Mouse (Mus musculus): ENCODE measurements at regions not wholly inside any gene's neighbourhood (a gene's known extent, or its start where the extent isn't known, plus 50 kb on each side); places are given as distances from the start of the nearest gene placed in this dataset.

DNA sequence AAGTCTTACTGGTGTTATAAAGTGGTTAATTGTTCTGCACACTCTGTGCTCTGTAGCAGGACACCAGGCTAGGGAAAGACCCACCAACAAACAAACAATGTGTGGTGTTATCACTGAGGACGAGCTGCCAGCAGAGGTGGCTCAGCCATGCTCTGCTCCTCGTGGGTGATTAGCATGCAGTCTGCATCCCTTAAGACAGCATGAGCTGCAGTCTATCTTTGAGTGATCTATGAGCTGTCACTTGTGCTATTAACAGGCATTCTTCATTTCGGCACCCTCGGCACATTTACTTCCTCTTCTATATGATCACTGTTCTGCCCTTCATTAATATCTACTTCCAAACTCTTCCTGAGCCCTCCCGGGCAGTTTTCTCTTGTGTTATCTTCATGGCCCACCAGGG is 178.5 kb upstream of the Ntf3 start:
- in situ Hi-C loops (cut with MboI; ENCODE audit: low pct_ligation_motif_present, low pct_unique_long_range_greater_than_20kb, low sequenced_read_pairs), result no loop called here
- no peak for TF ChIP-seq KAT2A (IDR thresholded peaks at IDR 0.05; ENCODE audit: insufficient replicate concordance, low read length)
- TF ChIP-seq ZMIZ1 (IDR thresholded peaks at IDR 0.05; ENCODE audit: low read depth, low read length), result no peak
- no peak for TF ChIP-seq TBP (conservative IDR thresholded peaks at IDR 0.05; ENCODE audit: low read depth, low read length)
- TF ChIP-seq JUN (IDR thresholded peaks at IDR 0.05; ENCODE audit: insufficient read depth, low read depth, low read length), result no peak
- TF ChIP-seq MAZ (IDR thresholded peaks at IDR 0.05; ENCODE audit: low read depth, low read length), result no peak
- no peak for TF ChIP-seq RAD21 (IDR thresholded peaks at IDR 0.05; ENCODE audit: low read depth, low read length)
- TF ChIP-seq PAX5 (IDR thresholded peaks at IDR 0.05; ENCODE audit: low read length), result no peak
- TF ChIP-seq ZKSCAN1 (IDR thresholded peaks at IDR 0.05; ENCODE audit: borderline replicate concordance, low read depth, low read length), result no peak
- no peak for TF ChIP-seq BHLHE40 (IDR thresholded peaks at IDR 0.05; ENCODE audit: low read depth, low read length)
- TF ChIP-seq MXI1 (IDR thresholded peaks at IDR 0.05; ENCODE audit: low read depth, low read length), result no peak
- TF ChIP-seq IRF4 (IDR thresholded peaks at IDR 0.05; ENCODE audit: low read depth, low read length), result no peak
- no peak for TF ChIP-seq SIN3A (IDR thresholded peaks at IDR 0.05; ENCODE audit: low read length)
- no peak overlapping the region for H3K4me3 ChIP-seq (replicated peaks in 1 of 3; ENCODE audit: low read depth in 2 of 3, low read length in 2 of 3, poor library complexity in 1 of 3)
- no peaks in the 10 kb centered on the region for H3K79me2 ChIP-seq (replicated peaks; ENCODE audit: control insufficient read depth, extremely low read depth, insufficient read depth, poor library complexity, severe bottlenecking)
- no peaks in the 10 kb centered on the region for H3K9me3 ChIP-seq (replicated peaks; ENCODE audit: low read length)
- H3K36me3 ChIP-seq (replicated peaks in 1 of 2; ENCODE audit: control insufficient read depth in 1 of 2, insufficient read depth in 1 of 2, low read length in 1 of 2), result no peaks in the 10 kb centered on the region
- dilution Hi-C loops (cut with MboI; ENCODE audit: extremely low pct_ligation_motif_present, extremely low pct_unique_long_range_greater_than_20kb, low sequenced_read_pairs), result no loop called here
- no peak overlapping the region for H3K4me2 ChIP-seq (ENCODE audit: insufficient read depth, low read depth, poor library complexity, severe bottlenecking)
- H3K27ac ChIP-seq (ENCODE audit: insufficient read depth, low read depth), result no peak overlapping the region
- H3K9ac ChIP-seq (ENCODE audit: insufficient read depth, low read depth), result no peak overlapping the region
- DNase-seq (ENCODE audit: extremely low read depth), result no peak
- H3K4me1 ChIP-seq (ENCODE audit: control insufficient read depth in 1 of 2, insufficient read depth in 2 of 2), result no peaks in the 10 kb centered on the region
- peaks cover 86% of the 10 kb centered on the region for H3K27me3 ChIP-seq (replicated peaks)

DNA sequence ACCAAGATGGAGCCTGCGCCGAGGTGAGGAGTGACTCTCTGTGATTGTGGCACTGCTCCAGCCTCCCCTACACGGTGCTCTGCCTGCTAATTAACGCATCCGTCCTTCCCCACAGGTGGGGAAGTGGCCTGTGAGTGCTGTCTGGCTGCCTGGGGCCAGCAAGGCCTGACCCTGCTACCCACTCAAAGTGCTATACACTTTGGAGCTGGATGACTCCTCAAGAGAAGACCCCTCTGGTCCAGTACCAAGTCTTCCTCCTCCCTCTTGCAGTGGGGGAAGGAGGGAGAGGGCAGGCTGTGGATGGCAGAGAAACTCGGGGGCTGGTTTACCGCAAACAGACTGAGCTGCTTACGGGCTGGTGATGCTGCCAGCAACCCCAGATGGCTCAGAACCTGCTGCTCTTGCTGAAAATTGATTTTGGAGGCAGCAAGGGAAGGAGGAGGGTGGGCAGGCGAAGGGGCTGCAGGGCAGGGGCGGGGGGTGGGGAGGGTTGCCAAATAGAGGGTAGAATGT is 173.4 kb upstream of the Ntf3 start:
- H3K36me3 ChIP-seq (replicated peaks in 1 of 2; ENCODE audit: control insufficient read depth in 1 of 2, insufficient read depth in 1 of 2, low read length in 1 of 2), result no peaks in the 10 kb centered on the region
- no peak for DNase-seq (ENCODE audit: extremely low read depth)
- peaks cover 90% of the 10 kb centered on the region for H3K27me3 ChIP-seq (replicated peaks)
- H3K4me3 ChIP-seq (replicated peaks in 1 of 3; ENCODE audit: low read depth in 2 of 3, low read length in 2 of 3, poor library complexity in 1 of 3), result no peak overlapping the region
- TF ChIP-seq ETS1 (conservative IDR thresholded peaks at IDR 0.05; ENCODE audit: low read depth, low read length) (no peak), JUN (IDR thresholded peaks at IDR 0.05; ENCODE audit: insufficient read depth, low read depth, low read length) (no peak), TCF12 (IDR thresholded peaks at IDR 0.05; ENCODE audit: low read depth, low read length) (no peak), CHD2 (IDR thresholded peaks at IDR 0.05; ENCODE audit: low read length) (no peak), SIN3A (IDR thresholded peaks at IDR 0.05; ENCODE audit: low read length) (no peak), UBTF (IDR thresholded peaks at IDR 0.05; ENCODE audit: low read depth, low read length) (no peak), NELFE (IDR thresholded peaks at IDR 0.05; ENCODE audit: low read depth, low read length) (no peak), RAD21 (IDR thresholded peaks at IDR 0.05; ENCODE audit: low read depth, low read length) (no peak), ZNF384 (IDR thresholded peaks at IDR 0.05; ENCODE audit: low read depth, low read length) (no peak), ZC3H11A (IDR thresholded peaks at IDR 0.05; ENCODE audit: low read depth, low read length) (no peak), GABPA (IDR thresholded peaks at IDR 0.05; ENCODE audit: insufficient replicate concordance, low read depth, low read length) (no peak), IRF4 (IDR thresholded peaks at IDR 0.05; ENCODE audit: low read depth, low read length) (no peak), ZKSCAN1 (IDR thresholded peaks at IDR 0.05; ENCODE audit: borderline replicate concordance, low read depth, low read length) (no peak)
- dilution Hi-C loops (cut with MboI; ENCODE audit: extremely low pct_ligation_motif_present, extremely low pct_unique_long_range_greater_than_20kb, low sequenced_read_pairs) (no loop called here), in situ Hi-C loops (cut with MboI; ENCODE audit: low pct_ligation_motif_present, low pct_unique_long_range_greater_than_20kb, low sequenced_read_pairs) (no loop called here)
- no peaks in the 10 kb centered on the region for H3K79me2 ChIP-seq (replicated peaks; ENCODE audit: control insufficient read depth, extremely low read depth, insufficient read depth, poor library complexity, severe bottlenecking)
- H3K27ac ChIP-seq (ENCODE audit: insufficient read depth, low read depth), result no peak overlapping the region
- H3K9ac ChIP-seq (ENCODE audit: insufficient read depth, low read depth), result no peak overlapping the region
- 0 out of 4 replicates have a peak, but pooled peaks cover 0 to 2% of the 10 kb centered on the region in 2 experiments for H3K4me1 ChIP-seq (ENCODE audit: control insufficient read depth in 1 of 2, insufficient read depth in 2 of 2)
- no peak overlapping the region for H3K4me2 ChIP-seq (ENCODE audit: insufficient read depth, low read depth, poor library complexity, severe bottlenecking)
- no peaks in the 10 kb centered on the region for H3K9me3 ChIP-seq (replicated peaks; ENCODE audit: low read length)

Data from CH12.LX (cell line).